Mouse (Mus musculus): ENCODE results near the gene Ssh2.

The Ssh2 gene

DNA sequence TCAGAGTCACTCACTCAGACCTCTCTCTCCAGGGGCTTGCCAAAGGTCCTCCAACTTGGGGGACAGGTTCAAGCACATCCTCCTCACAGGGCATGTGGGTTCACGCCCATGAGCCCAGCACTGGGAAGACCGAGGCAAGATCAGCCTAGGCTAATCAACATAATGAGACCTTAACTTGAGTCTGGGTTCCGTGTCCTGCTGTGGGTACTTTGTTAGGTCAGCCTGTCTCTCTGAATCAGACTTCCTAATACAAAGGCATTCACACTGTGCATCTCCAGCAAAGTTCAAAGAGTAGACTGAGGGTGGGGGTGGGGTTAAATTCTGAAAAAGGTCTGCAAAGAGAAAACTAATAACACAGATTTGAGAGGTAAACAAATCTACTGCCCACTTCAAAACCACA, 249.0 kb downstream of the Ssh2 start:
- no peak for DNase-seq

DNA sequence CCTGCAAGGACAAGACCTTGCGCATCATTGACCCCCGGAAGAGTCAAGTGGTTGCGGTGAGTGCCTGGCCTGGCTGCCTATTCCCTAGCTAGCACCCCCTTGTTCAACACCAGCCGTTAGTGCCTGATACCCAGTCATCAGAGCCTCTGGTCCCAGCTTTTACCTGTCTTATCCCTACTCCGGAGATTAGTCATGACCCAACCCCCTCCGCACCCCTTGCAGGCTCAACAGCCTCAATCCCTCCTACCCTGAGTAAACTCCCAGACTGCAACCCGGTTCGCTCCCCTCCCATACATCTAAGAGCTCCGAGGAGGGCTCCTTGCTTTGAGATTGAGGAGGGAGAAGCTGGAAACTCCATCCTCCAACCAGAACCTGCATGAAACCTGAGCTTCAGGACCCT, 250.5 kb downstream of the Ssh2 start:
- DNase-seq = no peak

DNA sequence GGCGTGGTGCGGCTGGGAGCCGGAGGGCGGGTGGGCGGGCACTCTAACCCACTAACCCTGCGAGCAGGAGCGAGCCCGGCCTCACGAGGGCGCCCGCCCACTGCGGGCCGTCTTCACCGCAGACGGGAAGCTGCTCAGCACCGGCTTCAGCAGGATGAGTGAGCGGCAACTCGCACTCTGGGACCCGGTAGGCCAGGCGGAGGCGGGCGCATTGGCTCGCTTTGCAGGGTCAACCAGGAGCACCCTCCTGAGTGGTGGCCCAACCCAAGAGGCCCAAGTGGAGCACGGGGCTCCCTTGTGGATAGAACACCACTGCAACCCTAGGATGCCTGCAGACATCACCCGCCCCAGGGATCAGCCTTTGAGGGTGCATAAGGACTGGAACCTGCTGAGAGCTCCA, 251.1 kb downstream of the Ssh2 start:
- DNase-seq = peak; percentile 88

DNA sequence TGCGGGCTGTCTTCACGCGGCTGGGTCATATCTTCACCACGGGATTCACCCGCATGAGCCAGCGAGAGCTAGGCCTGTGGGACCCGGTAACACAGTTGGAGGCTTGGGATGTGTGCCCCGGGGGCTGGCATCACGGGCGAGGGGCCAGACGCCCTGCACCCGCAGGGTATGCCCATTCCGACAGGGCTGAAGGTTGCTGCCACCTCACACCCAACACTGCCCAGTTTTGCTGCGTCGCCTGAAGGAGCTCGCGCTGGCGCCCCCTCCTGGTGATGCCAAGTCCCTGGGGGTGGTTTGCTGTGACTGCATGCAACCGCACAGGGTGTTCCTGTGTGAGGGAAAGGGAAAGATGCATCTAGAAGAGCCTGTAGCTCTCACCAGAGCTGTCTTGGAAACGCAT, 251.7 kb downstream of the Ssh2 start:
- peak; percentile 90 for DNase-seq

DNA sequence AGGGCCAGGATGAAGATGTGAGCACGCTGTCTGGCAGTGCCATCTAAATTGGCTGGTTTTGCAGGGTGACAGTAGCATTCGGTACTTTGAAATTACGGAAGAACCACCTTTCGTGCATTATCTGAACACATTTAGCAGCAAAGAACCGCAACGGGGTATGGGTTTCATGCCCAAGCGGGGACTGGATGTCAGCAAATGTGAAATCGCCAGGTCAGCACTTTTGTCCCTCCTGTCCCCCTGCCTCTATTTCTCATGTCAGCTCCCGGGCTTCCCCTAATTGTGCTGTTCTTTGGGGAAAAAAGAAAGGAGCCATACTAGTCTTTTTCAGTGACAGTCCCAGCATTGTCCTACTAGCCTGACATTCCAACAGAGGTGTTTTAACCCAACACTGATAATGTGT, 252.3 kb downstream of the Ssh2 start:
- DNase-seq = no peak

DNA sequence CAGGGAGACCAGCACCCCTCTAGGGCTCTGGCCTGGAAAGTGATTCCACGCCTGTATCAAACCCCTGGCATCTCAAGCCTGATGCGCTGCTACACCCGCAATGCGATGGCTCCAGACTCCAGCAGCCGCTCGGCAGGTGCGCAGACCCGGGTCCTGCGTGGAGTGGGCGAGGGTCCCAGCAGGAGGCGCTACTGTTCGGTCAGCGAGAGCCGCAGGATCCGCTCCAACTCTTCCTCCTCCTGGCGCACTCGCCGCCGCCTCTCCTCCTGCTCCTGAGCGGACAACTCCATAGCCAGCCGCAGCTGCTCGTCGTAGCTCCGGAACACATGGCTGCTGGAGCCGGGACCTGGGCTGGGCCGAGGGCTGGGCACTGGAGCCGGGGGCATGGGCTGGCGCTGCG, 255.3 kb downstream of the Ssh2 start:
- no peak for DNase-seq

DNA sequence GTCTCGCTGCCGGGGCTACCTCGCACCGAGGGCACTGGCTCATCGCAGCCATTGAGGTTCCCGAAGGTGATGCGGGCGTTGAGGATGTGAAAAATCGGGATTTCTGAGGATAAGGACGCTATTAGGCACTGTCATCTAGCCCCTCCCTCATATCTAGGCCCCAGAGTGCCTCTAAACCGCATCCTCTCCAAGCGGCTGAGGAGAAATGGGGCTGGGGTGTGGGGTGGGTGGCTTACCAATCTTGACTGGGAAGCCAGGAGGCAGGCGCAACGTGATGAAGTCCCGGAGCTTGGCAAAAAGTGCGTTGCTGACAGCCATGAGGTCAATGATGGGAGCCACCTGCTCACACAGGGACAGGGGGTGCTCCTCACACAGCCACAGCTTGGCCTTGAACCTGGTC, 256.7 kb downstream of the Ssh2 start:
- no peak for DNase-seq

DNA sequence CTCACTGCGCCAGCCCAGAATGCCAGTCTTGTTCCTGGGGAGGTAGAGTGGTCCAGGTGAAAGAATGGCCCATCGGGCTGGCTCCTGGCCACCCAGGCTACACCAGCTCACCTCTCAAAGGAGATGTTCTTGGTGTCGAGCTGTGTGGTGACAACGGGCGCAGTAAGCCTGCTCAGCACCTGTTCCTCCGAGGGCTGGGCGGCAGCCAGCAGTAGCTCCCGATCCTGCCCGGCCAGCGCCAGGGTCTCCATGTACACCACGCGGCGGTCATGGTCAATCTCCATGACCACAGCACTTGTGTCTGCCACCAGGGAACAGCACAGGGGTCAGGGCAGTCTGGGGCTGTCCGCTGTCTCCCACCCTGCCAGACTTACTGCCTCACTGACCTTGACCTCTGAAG, 260.1 kb downstream of the Ssh2 start:
- DNase-seq = no peak

DNA sequence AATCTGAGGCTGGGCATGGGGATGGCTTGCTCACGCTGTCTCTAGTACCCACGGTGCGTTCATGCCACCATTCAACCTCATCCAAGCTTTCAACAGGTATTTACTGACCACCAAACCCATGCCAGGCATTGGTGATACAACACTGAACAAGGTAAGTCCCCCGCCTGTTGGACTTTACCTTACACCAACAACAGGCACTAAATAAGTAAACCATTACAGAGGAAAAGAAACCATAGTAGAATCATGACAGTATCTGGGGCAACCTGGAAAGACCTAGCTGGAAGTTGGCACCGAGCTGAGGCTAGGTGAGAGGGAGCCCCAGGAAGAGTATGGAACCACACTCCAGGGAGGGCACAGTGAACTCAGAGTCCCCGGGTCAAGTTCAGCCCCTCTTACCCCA, 260.8 kb downstream of the Ssh2 start:
- no peak for DNase-seq

DNA sequence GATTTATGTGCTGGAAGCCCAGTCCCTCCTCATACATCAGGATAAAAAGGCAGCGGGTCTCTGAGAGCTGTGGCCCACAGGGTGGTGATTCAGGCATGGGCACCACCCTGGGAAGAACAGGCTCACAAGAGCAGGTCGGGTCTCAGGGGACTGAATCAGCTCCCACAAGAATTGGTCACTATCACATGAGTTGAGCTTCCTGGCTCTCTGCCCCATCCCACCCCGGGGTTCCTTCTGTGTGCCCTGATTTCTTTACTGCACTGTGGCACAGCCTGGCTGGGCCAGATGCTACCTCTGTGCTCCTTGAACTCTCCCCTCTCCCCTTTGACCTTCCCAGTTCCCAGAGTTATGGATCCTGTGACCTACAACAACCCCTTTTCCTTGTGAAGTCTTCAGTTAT, 267.0 kb downstream of the Ssh2 start:
- no peak for DNase-seq

DNA sequence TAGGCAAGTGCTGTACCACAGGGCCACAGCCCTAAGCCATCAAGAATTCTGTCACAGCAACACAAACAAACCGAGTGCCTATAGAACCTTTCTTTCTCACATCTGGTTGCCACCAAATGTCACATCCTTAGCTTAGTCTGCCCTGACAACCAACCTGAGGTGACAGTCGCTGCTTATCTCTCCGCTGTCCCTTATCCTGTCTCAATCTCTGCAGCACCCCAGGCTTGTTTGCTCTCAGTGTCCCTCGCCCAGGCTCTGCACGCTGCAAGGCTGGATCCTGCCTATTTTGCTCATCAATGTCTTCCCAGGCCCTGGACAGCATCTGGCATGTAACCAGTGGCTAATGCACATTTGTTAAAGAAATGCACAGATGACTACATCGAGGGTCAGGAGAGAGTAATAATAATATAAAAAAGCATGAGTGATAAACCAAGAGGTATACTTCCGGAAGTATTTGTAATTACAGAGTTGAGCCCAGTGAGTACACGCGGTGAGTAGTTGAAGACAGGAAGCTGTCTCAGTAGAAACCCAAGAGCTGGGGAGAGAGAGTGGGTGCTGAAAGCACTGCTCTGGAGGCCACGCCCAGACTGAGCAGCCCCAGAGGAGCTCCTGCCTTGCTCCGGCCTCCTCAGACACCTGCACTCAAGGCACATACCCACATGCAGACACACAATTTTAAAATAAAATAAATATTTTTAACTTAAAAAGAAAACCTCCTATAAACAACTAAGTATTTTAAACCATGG, 267.6 kb downstream of the Ssh2 start:
- DNase-seq = no peak

DNA sequence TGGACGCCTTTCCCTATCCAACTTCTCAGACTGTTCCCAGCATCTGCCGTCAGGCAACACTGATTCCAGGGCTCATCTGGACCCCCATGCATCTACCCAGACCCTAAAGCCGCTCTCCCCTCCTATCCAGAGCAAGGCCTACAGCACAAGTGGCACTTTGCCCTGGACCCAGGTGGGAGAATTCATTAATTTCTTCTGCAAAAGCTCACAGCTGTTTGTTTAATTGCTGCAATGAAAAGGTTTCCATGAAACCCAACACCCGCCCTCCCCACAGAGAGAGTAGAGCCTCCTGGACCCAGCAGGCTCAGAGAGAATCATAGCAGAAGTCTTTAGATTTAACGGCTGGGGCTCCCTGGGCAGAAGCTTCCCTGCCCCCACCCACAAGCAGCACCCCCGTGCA, 269.1 kb downstream of the Ssh2 start:
- no peak for DNase-seq

DNA sequence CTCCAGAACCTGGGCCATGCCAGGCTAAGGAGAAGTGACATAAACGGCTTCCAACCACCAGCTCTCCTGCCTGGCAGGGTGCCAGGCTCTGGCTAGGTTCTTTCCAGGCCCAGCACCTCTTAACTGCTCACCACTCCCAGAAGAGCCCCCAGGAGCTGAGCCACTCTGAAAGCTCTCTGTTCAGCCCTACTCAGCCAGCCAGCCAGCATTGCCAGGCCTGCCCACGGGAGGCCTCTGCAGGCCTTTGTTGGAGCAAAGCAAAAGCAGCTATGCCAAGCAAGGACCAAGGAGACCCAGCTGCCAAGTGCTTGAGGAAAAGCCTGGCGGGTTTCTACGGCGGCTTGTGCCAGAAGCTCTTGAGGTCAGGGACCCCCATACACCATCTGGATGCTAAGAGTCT, 270.7 kb downstream of the Ssh2 start:
- no peak for DNase-seq

DNA sequence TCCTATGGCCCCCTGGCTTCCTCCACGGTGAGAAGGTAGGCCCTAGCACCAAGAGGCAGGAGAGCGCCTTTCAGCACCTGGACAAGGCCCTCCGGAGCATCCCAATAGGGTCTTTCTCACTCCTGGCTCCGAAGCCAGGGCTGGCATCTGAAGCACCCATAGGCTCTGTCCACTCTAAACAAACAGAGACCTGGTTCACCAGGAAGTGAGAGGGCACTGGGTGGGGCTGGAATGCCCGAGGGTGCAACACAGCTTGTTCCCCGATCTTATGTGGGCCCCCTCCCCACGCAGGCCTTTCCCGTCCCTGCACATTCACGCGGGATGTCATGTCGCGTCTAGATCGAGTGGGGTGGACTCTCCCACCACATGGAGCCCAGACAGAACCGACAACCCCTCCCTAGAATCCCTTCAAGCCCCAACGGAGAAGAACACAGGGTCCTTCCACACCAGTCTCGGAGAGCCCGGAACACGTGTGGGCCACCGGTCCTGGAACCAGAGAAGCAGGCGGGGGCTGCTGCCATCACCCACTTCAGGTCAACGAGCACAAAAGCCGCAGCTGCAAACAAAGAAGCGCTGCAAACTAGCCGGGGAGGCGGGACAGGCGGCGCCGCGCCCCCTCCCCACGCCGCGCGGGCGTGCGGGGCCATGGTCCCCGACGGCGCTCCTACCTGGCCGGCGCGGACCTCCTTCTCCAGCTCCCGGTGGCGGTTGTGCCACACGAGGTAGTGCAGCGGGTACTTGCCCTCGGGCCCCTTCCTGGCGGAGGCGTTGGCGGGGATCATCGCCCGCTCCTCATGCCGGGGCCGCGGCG, 272.9 kb downstream of the Ssh2 start:
- no peak for DNase-seq

DNA sequence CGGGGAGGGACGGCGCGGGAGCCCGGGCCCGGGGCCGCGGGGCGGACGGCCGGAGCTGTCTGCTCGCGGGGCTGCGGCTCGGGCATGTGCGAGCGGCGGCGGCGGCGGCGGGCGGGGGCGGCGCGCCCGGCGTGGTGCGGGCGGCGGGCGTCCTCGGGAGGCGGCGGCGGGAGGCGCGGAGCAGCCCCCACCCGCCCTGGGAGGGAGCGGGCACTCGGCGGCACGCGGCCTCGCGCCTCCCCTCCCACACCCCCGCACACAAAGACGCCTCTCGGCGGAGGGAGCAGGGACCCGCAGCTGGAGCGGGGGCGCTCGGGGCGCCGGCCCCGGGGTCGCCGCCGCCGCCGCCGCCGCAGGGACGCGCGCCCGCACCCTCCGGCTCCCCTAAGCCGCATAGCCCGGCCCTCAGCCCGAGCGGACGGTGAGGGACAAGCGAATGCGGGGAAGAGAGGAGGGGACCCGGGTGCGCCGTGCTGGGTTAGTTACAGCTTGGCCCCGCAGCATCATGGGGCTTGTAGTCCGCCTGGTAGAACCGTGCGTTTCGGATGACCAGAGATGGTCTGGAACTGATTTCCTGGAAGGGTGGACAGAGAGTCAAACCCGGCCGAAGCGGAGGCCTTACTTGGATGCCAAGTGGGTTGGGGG, 273.6 kb downstream of the Ssh2 start, which contains the start of gene Ankrd13b:
TSS of gene Ankrd13b (minus strand) at position 88 of the 645 bp plus-strand sequence.
- DNase-seq = peak; percentile 83

DNA sequence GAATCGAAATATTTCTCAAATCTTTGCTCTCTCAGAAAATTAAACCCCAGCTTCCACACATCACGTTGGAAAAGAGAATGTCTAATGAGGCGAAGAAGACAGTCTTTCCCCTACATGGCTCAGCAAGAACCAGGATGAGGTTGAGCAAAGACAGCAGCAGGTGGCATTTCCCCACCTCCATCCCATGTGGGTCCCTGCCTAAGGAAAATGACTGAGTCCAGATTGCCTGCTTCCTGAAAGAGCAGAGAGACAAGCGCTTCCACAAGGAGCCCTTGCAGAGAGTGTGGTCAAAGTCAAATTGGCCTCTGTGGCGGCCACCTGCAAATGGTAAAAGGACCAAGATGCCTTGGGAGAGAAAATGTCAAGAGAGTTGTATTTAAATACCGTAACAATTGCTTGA, 274.4 kb downstream of the Ssh2 start:
- no peak for DNase-seq

DNA sequence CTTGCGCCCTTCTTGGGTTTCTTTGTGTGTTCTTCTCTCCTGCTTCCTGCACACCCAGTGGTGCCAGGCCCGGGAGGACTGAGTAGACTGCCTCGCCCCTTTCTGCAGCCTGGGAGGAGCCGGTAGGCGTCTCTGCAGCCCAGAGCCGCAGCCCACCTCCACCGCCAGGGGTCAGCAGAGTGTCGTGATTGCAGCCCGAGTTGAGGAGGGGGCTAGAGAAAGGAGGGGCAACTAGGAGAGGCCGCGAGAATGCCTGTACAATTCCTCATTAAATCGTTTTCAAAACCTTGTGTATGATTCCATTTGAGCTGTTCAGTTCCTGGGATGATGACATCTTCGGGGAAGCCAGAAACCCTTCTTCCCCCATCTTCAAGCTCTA, 275.0 kb downstream of the Ssh2 start:
- peak; percentile 96 for DNase-seq

DNA sequence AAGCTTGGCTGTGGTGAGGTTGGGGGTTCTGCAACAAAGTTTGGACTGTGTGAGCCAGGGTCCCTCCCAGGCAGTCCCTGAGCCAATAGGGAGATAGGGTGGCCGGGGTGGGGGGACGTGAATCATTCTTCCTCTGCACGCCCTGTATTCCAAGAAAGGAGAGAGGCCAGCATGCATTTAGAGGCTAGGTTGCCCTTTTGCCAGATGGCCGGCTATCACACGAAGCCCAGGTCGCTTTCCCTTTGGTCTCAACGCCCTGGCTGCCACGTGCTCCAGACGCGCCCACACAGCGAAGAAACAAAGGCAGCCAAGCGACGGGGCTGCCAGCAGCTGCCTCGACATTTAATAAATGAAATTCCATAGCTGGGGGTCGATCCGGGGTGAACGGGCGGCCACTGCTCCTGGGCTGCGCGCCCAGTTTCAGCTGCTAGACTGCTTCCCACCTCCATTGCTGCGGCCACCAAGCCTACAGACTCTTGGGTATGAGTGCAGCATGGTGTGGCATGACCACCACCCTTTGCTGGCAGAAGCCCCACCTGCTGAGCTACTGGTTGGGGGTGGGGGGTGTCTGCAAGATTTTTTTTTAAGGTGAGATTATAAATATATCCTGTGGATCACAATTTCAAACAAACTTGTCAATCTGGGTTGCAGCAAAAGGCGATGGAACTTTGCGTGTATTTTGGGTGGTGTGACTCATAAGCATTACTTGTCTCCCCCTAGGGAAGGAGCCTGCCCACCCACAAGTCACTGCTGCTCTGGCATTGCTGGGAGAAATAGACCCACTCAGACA, 275.6 kb downstream of the Ssh2 start:
- peak; percentile 88 for DNase-seq

DNA sequence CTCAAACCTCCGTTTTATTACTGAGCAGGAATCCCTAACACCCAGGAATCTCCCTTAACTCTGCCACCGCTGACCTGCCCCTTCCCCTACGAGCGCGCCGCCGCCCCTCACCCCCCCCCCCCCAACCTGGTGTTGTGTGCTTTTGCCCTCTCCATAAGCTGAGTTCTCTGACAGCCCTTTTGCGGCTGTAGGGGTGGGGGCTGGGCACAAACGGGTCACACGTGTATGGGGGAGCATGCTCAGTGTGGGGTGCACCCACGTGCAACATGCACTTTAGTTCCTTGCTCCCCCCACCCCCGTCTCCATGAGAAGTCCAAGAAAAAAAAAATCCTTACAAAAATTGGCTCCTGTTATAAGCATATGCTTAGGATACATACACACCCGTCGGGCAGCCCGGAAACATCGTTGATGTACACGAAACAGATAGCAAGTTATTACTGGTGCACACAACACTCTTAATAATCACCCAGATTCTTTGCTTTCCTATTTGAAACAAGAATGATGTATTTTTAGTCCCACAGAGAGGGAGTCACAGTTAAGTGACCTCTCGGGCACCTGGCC, 276.3 kb downstream of the Ssh2 start:
- DNase-seq = no peak

DNA sequence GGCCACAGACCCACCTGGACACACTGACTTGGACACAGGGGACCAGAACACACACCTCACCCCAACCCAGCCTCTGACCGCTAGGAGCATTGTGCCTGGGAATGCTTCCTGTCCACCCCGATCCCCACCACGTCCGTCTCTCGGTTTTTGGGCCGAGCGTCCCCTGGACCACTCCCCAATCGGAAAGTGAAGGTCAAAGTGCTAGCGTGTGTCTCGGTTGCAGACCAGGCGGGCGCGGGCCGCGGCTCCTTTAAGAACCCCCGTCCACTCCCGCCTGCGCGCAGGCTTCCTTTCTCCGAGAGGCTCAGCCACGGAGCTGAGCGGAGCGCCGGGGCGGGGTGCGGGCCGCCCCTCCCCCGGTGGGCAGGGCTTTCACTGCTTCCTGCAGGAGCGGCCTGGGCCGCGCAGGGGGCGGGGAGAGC, 276.8 kb downstream of the Ssh2 start:
- peak; percentile 98 for DNase-seq

DNA sequence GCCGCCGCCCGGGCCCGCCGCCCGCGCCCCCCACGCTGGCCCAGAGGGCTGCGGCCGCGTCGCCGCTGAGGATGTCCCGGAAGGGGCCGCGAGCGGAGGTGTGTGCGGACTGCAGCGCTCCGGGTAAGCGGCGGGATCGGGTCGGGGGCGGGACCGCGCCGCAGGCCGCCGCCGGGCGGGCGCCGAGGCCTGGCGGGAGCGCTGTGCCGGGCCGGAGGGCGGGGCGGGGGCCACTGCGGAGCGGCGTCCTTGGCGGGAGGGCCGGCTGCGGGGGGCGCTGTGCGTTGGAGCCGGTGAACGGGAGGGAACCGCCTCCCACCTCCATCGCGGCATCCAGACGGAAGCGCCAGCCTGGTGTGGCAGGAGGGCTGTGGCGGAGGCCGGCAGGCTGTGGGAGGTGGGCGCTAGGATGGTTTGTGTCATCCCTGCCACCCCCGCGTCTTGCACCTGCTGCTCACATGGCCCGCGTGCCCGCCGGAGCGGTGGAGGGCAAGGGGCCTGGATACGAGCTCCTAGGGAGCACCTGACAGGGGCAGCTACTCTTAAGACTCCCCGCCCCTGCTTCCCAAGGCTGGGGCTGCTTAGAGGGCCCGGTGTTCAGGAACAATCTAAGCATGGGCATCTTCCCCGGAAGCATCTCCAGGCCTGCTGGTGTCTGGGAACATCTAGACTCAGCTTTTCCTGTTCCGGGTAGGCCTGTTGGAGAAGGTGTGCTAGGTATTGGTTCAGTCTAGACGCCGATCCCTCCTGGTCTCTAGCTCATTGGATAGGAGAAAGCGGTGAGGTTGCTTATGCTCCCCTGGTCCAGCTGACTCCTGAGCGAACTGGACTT, 277.6 kb downstream of the Ssh2 start, which contains the start of gene Git1:
TSS of gene Git1 (plus strand) at position 51 of the 832 bp plus-strand sequence.
- peak; percentile 60 for DNase-seq

DNA sequence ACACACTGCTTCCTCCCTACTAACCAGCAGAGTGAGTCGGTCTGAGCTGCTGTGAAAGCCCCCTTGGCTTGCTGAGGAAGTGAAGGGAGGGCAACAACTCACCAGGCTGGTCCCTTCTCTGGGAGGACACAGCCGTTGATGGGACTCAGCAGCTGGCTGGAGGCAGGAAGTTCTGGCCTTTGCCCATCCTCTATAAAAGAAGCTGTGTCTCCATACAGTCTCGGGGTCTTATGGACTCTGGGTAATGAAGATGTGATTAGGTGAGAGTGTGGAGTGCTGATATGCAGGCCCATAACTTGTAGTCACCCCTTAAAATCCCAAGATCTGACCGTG, 278.2 kb downstream of the Ssh2 start:
- no peak for DNase-seq
